Mouse (Mus musculus) MEL (cell line): Measurements from ENCODE around the gene Cd37. TPM values are rescaled to one million over a fixed set of nuclear protein-coding genes. Genes with fewer than 3 reads are reported as not detected.

Experiments
- DNase-seq: peaks from one replicate; pipeline ENCODE4 v3.0.0; 2011; ENCODE audit warnings: low read depth, low spot score
- H3K27ac ChIP-seq: 2 replicates; pipeline ENCODE4 v1.5.1; 2012; ENCODE audit warnings: low read depth, mild to moderate bottlenecking, control low read depth, low read length, moderate library complexity; ENCODE audit not compliant: control insufficient read depth
- H3K27me3 ChIP-seq, 2 experiments: fragments of 150-350 bp in 1 of 2; sonication (generic) in 1 of 2; 2 replicates each; pipeline ENCODE4 v1.6.1; 2012; ENCODE audit warnings: low read length in 2 of 2, mild to moderate bottlenecking in 2 of 2, improper control_type of control experiment in 1 of 2, moderate library complexity in 1 of 2; ENCODE audit not compliant: insufficient read depth in 2 of 2, control insufficient read depth in 1 of 2
- H3K36me3 ChIP-seq, 2 experiments: 2 replicates each; pipeline ENCODE4 v1.6.1; 2012 to 2014; ENCODE audit warnings: low read length in 2 of 2, improper control_type of control experiment in 1 of 2, inconsistent platforms in 1 of 2, mild to moderate bottlenecking in 1 of 2; ENCODE audit not compliant: insufficient read depth in 2 of 2, control insufficient read depth in 1 of 2
- H3K4me1 ChIP-seq, 2 experiments: fragments of 150-350 bp in 1 of 2; sonication (generic) in 1 of 2; 2 replicates each; pipeline ENCODE4 v1.6.1; 2012; ENCODE audit warnings: low read length in 2 of 2, improper control_type of control experiment in 1 of 2, mild to moderate bottlenecking in 1 of 2; ENCODE audit not compliant: insufficient read depth in 2 of 2, control insufficient read depth in 1 of 2
- H3K4me3 ChIP-seq, 2 experiments: fragments of 150-350 bp in 1 of 2; sonication (generic) in 1 of 2; 2 replicates each; pipeline ENCODE4 v1.5.1; 2012; ENCODE audit warnings: low read depth in 2 of 2, low read length in 2 of 2, mild to moderate bottlenecking in 2 of 2, moderate library complexity in 2 of 2, control low read depth in 1 of 2, improper control_type of control experiment in 1 of 2; ENCODE audit not compliant: control insufficient read depth in 1 of 2, insufficient read depth in 1 of 2
- H3K79me2 ChIP-seq: 2 replicates; pipeline ENCODE4 v1.6.1; 2012; ENCODE audit warnings: mild to moderate bottlenecking, low read length, moderate library complexity; ENCODE audit not compliant: control insufficient read depth, poor library complexity, insufficient read depth
- H3K9ac ChIP-seq: 2 replicates; pipeline ENCODE4 v1.6.1; 2012; ENCODE audit warnings: low read depth, mild to moderate bottlenecking, control low read depth, low read length, moderate library complexity; ENCODE audit not compliant: control insufficient read depth, poor library complexity, severe bottlenecking
- H3K9me3 ChIP-seq: fragments of 150-350 bp; sonication (generic); replicated peaks from 2 replicates; pipeline ENCODE4 v1.6.1; 2012; ENCODE audit warnings: mild to moderate bottlenecking, low read length, improper control_type of control experiment, moderate library complexity; ENCODE audit not compliant: insufficient read depth
- CHD2 ChIP-seq: IDR thresholded peaks from 2 replicates; pipeline ENCODE4 v1.6.1; 2011; ENCODE audit warnings: low read length, improper control_type of control experiment
- E2F4 ChIP-seq: IDR thresholded peaks from 2 replicates; pipeline ENCODE4 v1.6.1; 2011; ENCODE audit warnings: low read depth, low read length, improper control_type of control experiment, borderline replicate concordance
- ELF1 ChIP-seq: IDR thresholded peaks from 2 replicates; pipeline ENCODE4 v1.6.1; 2014; ENCODE audit warnings: low read depth, mild to moderate bottlenecking, inconsistent platforms, low read length, improper control_type of control experiment, moderate library complexity
- EP300 ChIP-seq, 2 experiments: IDR thresholded peaks; 2 replicates each; pipeline ENCODE4 v1.6.1; 2011; ENCODE audit warnings: improper control_type of control experiment in 2 of 2, low read length in 2 of 2, low read depth in 1 of 2, mild to moderate bottlenecking in 1 of 2
- ETS1 ChIP-seq: IDR thresholded peaks from 2 replicates; pipeline ENCODE4 v1.6.1; 2012; ENCODE audit warnings: low read depth, mild to moderate bottlenecking, inconsistent platforms, low read length, improper control_type of control experiment, moderate library complexity
- GABPA ChIP-seq: IDR thresholded peaks from 2 replicates; pipeline ENCODE4 v1.6.1; 2012; ENCODE audit warnings: low read depth, mild to moderate bottlenecking, inconsistent platforms, low read length, improper control_type of control experiment, moderate library complexity
- HCFC1 ChIP-seq: IDR thresholded peaks from 2 replicates; pipeline ENCODE4 v1.6.1; 2012; ENCODE audit warnings: low read depth, mild to moderate bottlenecking, inconsistent platforms, low read length, improper control_type of control experiment, moderate library complexity
- JUND ChIP-seq: IDR thresholded peaks from 2 replicates; pipeline ENCODE4 v1.6.1; 2011; ENCODE audit warnings: low read depth, mild to moderate bottlenecking, improper control_type of control experiment, low read length
- MAFK ChIP-seq: IDR thresholded peaks from 2 replicates; pipeline ENCODE4 v1.6.1; 2011; ENCODE audit warnings: low read depth, mild to moderate bottlenecking, low read length, improper control_type of control experiment, borderline replicate concordance
- MAX ChIP-seq: IDR thresholded peaks from 2 replicates; pipeline ENCODE4 v1.6.1; 2011; ENCODE audit warnings: low read length, improper control_type of control experiment
- MAZ ChIP-seq: IDR thresholded peaks from 2 replicates; pipeline ENCODE4 v1.6.1; 2012; ENCODE audit warnings: low read depth, mild to moderate bottlenecking, inconsistent platforms, low read length, improper control_type of control experiment
- MEF2A ChIP-seq: IDR thresholded peaks from 2 replicates; pipeline ENCODE4 v1.6.1; 2014; ENCODE audit warnings: low read depth, mild to moderate bottlenecking, inconsistent platforms, low read length, improper control_type of control experiment; ENCODE audit not compliant: poor library complexity, insufficient replicate concordance, severe bottlenecking; ENCODE audit errors: extremely low read depth
- MXI1 ChIP-seq: IDR thresholded peaks from 2 replicates; pipeline ENCODE4 v1.6.1; 2011; ENCODE audit warnings: mild to moderate bottlenecking, low read depth, low read length, improper control_type of control experiment
- MYC ChIP-seq: IDR thresholded peaks from 2 replicates; pipeline ENCODE4 v1.6.1; 2011; ENCODE audit warnings: low read depth, mild to moderate bottlenecking, low read length, improper control_type of control experiment, moderate library complexity
- NELFE ChIP-seq: IDR thresholded peaks from 2 replicates; pipeline ENCODE4 v1.6.1; 2011; ENCODE audit warnings: low read depth, low read length, improper control_type of control experiment
- NRF1 ChIP-seq: IDR thresholded peaks from 2 replicates; pipeline ENCODE4 v1.6.1; 2014; ENCODE audit warnings: low read depth, mild to moderate bottlenecking, inconsistent platforms, low read length, improper control_type of control experiment, moderate library complexity; ENCODE audit not compliant: poor library complexity, insufficient read depth, severe bottlenecking
- POLR2A ChIP-seq, 2 experiments: IDR thresholded peaks; 2 replicates each; pipeline ENCODE4 v1.6.1; 2011 to 2012; ENCODE audit warnings: low read length in 2 of 2, mild to moderate bottlenecking in 2 of 2, control low read depth in 1 of 2, improper control_type of control experiment in 1 of 2, low read depth in 1 of 2, moderate library complexity in 1 of 2; ENCODE audit not compliant: control insufficient read depth in 1 of 2, insufficient read depth in 1 of 2, poor library complexity in 1 of 2
- POLR2AphosphoS2 ChIP-seq: IDR thresholded peaks from 2 replicates; pipeline ENCODE4 v1.6.1; 2011; ENCODE audit warnings: low read length, improper control_type of control experiment
- POLR2AphosphoS5 ChIP-seq: IDR thresholded peaks from 2 replicates; pipeline ENCODE4 v1.6.1; 2012; ENCODE audit warnings: low read depth, borderline replicate concordance, mild to moderate bottlenecking, inconsistent platforms, low read length, moderate library complexity, mixed read lengths
- RAD21 ChIP-seq: IDR thresholded peaks from 2 replicates; pipeline ENCODE4 v1.6.1; 2011; ENCODE audit warnings: mild to moderate bottlenecking, low read depth, low read length, improper control_type of control experiment
- RCOR1 ChIP-seq: IDR thresholded peaks from 2 replicates; pipeline ENCODE4 v1.6.1; 2012; ENCODE audit warnings: low read depth, mild to moderate bottlenecking, inconsistent platforms, low read length, improper control_type of control experiment
- SIN3A ChIP-seq: IDR thresholded peaks from 2 replicates; pipeline ENCODE4 v1.6.1; 2012; ENCODE audit warnings: low read length, improper control_type of control experiment, inconsistent platforms
- TBP ChIP-seq: IDR thresholded peaks from 2 replicates; pipeline ENCODE4 v1.8.0; 2011; ENCODE audit warnings: low read depth, low read length, improper control_type of control experiment
- TCF12 ChIP-seq: IDR thresholded peaks from 2 replicates; pipeline ENCODE4 v1.6.1; 2014; ENCODE audit warnings: low read depth, mild to moderate bottlenecking, inconsistent platforms, low read length, improper control_type of control experiment, moderate library complexity
- USF1 ChIP-seq: IDR thresholded peaks from 2 replicates; pipeline ENCODE4 v1.6.1; 2014; ENCODE audit warnings: low read depth, mild to moderate bottlenecking, inconsistent platforms, low read length, improper control_type of control experiment, moderate library complexity
- USF2 ChIP-seq, 2 experiments: IDR thresholded peaks; 2 replicates each; pipeline ENCODE4 v1.6.1; 2011 to 2012; ENCODE audit warnings: improper control_type of control experiment in 2 of 2, low read length in 2 of 2, borderline replicate concordance in 1 of 2, inconsistent platforms in 1 of 2, low read depth in 1 of 2, mild to moderate bottlenecking in 1 of 2; ENCODE audit not compliant: insufficient read depth in 1 of 2
- ZC3H11A ChIP-seq: IDR thresholded peaks from 2 replicates; pipeline ENCODE4 v1.6.1; 2012; ENCODE audit warnings: low read depth, mild to moderate bottlenecking, inconsistent platforms, low read length, improper control_type of control experiment
- polyA plus RNA-seq, 2 experiments: library from polyadenylated mRNA; stranded (reverse) in 1 of 2; unstranded in 1 of 2; fragments of >175 nt in 1 of 2; fragments of >200 nt in 1 of 2; gene quantifications; 2 replicates each; pipeline versions ENCODE4 v1.2.1 to v1.2.4; 2012; ENCODE audit warnings: low replicate concordance in 2 of 2, low read depth in 1 of 2; ENCODE audit not compliant: insufficient read length in 2 of 2, insufficient read depth in 1 of 2, missing spikeins in 1 of 2
- total RNA-seq: library from RNA; depleted of rRNA; stranded (reverse); fragments of 300-350 nt; gene quantifications from 2 replicates; pipeline ENCODE4 v1.2.3, GENCODE M21; 2012; rRNA removed

Gene Cd37
- 17.2 and 22.4 TPM in 2 replicates for total RNA-seq
- polyA plus RNA-seq: 100 to 1,000 TPM in 1 of 2 experiments, not detected in 1; 111 TPM

GRCm38 (mm10) chr7:45238723-45239496, at the start of gene Cd37:
TSS of gene Cd37 (minus strand) at chr7:45239115.
- H3K9me3 ChIP-seq: no peaks in the 10 kb centered on the region
- H3K4me3 ChIP-seq: peak within 1 kb of the TSS; percentile 82 to 94
- peak; percentile 94 for DNase-seq
- H3K9ac ChIP-seq: peak within 1 kb of the TSS; percentile 90
- H3K36me3 ChIP-seq: peaks cover 0 to 9% of the 10 kb centered on the region in 2 experiments; a peak in 2 of 4 replicates
- no peaks in the 10 kb centered on the region; a peak in 1 of 4 replicates for H3K27me3 ChIP-seq
- H3K4me1 ChIP-seq: peaks cover 6 to 22% of the 10 kb centered on the region in 2 experiments
- TF ChIP-seq POLR2A (IDR thresholded peaks at IDR 0.05; ENCODE audit: control insufficient read depth in 1 of 2, insufficient read depth in 1 of 2, low read depth in 1 of 2, low read length in 2 of 2, poor library complexity in 1 of 2): peak; percentile 31 to 74; a peak in 3 of 4 replicates
- TF ChIP-seq TCF12: no peak; the same call in 1 of the 2 replicates
- TF ChIP-seq MYC: peak; percentile 64
- peak; percentile 73; the same call in 1 of the 2 replicates for TF ChIP-seq MAZ
- TF ChIP-seq CHD2: no peak
- TF ChIP-seq ELF1: peak; percentile 53; the same call in 1 of the 2 replicates
- peak; percentile 67; the same call in 1 of the 2 replicates for TF ChIP-seq SIN3A
- TF ChIP-seq HCFC1: peak; percentile 54; the same call in 1 of the 2 replicates
- TF ChIP-seq POLR2AphosphoS2: peak; percentile 16; the same call in 1 of the 2 replicates
- TF ChIP-seq NELFE: peak; percentile 68
- TF ChIP-seq EP300 (IDR thresholded peaks at IDR 0.05; ENCODE audit: low read depth in 1 of 2, low read length in 2 of 2): no peak
- no peak for TF ChIP-seq RCOR1
- no peak for TF ChIP-seq MAFK
- TF ChIP-seq E2F4: no peak
- TF ChIP-seq GABPA: no peak
- TF ChIP-seq ZC3H11A: no peak
- TF ChIP-seq USF1: 0 out of 2 replicates have a peak, but pooled peaks have one; percentile 49
- no peak for TF ChIP-seq POLR2AphosphoS5
- TF ChIP-seq NRF1: no peak
- no peak for TF ChIP-seq JUND
- TF ChIP-seq TBP: peak; percentile 86
- TF ChIP-seq USF2 (IDR thresholded peaks at IDR 0.05; ENCODE audit: borderline replicate concordance in 1 of 2, insufficient read depth in 1 of 2, low read depth in 1 of 2, low read length in 2 of 2): no peak
- no peak for TF ChIP-seq MEF2A
- TF ChIP-seq MAX: peak; percentile 46; the same call in 1 of the 2 replicates
- no peak for TF ChIP-seq RAD21
- TF ChIP-seq ETS1: 0 out of 2 replicates have a peak, but pooled peaks have one; percentile 4
- TF ChIP-seq MXI1: peak; percentile 79; the same call in 1 of the 2 replicates
- H3K79me2 ChIP-seq: peaks cover 4% of the 10 kb centered on the region
- H3K27ac ChIP-seq: peak within 1 kb of the TSS; percentile 83
